Mouse (Mus musculus) erythroblast, embryonic 14.5 days (primary cell): ENCODE data around the gene Ino80.

ENCODE experiments used
- GATA1 ChIP-seq: IDR thresholded peaks from 2 replicates; pipeline ENCODE4 v1.6.1; 2012; ENCODE audit warnings: low read length, inconsistent platforms, mixed read lengths
- TAL1 ChIP-seq: IDR thresholded peaks from 3 replicates; pipeline ENCODE4 v1.6.1; 2012; ENCODE audit warnings: low read length, inconsistent platforms, mixed read lengths

- TF ChIP-seq TAL1 (no peak), GATA1 (no peak)
Observed at GRCm38 (mm10) chr2:119359721-119360291, 117.7 kb downstream of the Ino80 start.
